Mouse (Mus musculus) adrenal gland, adult 18-20 months (tissue): ENCODE data around the gene Vmn1r124. TPM values are rescaled to one million over a fixed set of nuclear protein-coding genes. Genes with fewer than 3 reads are reported as not detected.
"Not testable (repeated sequence)": the region's sequence is repeated elsewhere in the genome, so short reads cannot be mapped to it uniquely, and the experiment has no call there.

ENCODE experiments used
- DNase-seq, 2 experiments: peaks; one replicate each; pipeline ENCODE4 v3.0.0; 2021 to 2022; ENCODE audit warnings: low spot score in 2 of 2
- long read RNA-seq, 2 experiments: library from polyadenylated mRNA; stranded (forward); transcript quantifications; one replicate each; pipeline ENCODE4 v2.0.0; 2021
- total RNA-seq, 2 experiments: library from RNA; stranded (reverse); gene quantifications; 1 replicate in 1 of 2; 2 replicates in 1 of 2; pipeline ENCODE4 v1.2.3; 2021

The Vmn1r124 gene
- total RNA-seq: not detected
- long read RNA-seq, experiment 1: 0 reads
- long read RNA-seq, experiment 2: 0 reads

DNA sequence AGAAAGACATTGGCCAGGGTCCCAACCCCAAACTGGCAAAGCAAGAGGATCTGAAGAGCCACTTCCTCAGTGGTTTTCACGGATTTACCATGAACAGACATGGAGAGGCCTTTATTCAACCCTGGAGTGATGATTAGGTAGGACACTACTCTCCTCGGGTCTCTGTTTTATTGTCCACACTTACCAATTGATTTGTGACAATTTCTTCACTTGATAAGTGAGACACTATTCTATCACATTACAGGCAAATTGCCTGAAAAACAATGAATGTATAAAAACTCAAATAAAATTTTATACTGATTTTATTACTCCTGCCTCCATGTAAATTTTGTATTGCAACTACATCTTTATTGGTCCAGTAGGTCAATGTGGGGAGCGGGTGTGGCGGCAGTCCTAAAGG is at the start of gene Vmn1r124:
Vmn1r124 (minus strand) TSS at position 101 of the 400 bp plus-strand sequence.
- not testable (repeated sequence) for DNase-seq

DNA sequence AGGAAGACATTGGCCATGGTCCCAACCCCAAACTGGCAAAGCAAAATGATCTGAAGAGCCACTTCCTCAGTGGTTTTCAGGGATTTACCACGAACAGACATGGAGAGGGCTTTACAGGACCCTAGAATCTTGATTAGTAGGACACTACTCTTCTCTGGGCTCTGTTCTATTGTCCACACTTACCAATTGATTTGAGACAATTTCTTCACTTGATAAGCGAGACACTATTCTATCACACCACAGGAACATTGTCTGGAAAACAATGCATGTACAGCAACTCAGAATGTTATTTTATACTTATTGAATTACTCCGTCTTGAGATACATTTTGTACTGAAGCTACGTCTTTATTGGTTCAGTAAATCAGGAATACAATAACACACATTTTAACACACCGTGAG is 41.0 kb upstream of the Vmn1r124 start, which contains the start of gene Vmn1r126:
Vmn1r126 (minus strand) TSS at position 101 of the 400 bp plus-strand sequence.
- DNase-seq: not testable (repeated sequence)

DNA sequence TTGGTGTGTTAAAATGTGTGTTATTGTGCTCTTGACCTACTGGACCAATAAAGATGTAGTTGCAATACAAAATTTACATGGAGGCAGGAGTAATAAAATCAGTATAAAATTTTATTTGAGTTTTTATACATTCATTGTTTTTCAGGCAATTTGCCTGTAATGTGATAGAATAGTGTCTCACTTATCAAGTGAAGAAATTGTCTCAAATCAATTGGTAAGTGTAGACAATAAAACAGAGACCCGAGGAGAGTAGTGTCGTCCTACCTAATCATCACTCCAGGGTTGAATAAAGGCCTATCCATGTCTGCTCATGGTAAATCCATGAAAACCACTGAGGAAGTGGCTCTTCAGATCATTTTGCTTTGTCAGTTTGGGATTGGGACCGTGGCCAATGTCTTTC is 11.5 kb upstream of the Vmn1r124 start, which contains the start of gene Vmn1r125:
Vmn1r125 (plus strand) TSS at position 301 of the 400 bp plus-strand sequence.
- DNase-seq: not testable (repeated sequence)

Other genes with a start within 250 kb of the Vmn1r124 start
- not detected for gene Vmn1r119, start 248.2 kb downstream of the Vmn1r124 start, total RNA-seq
- gene Vmn1r120, start 206.8 kb downstream of the Vmn1r124 start, total RNA-seq: not detected
- not detected for gene Vmn1r121, start 162.1 kb downstream of the Vmn1r124 start, total RNA-seq
- gene Vmn1r122, start 126.5 kb downstream of the Vmn1r124 start, total RNA-seq: not detected
- not detected for gene Vmn1r123, start 98.4 kb downstream of the Vmn1r124 start, total RNA-seq
- not detected for gene Gm5157, start 70.2 kb downstream of the Vmn1r124 start, total RNA-seq
- not detected for gene Vmn1r125, start 11.6 kb upstream of the Vmn1r124 start, total RNA-seq
- not detected for gene Vmn1r126, start 40.9 kb upstream of the Vmn1r124 start, total RNA-seq
- gene Vmn1r127, start 59.2 kb upstream of the Vmn1r124 start, total RNA-seq: not detected
- not detected for gene Vmn1r128, start 88.8 kb upstream of the Vmn1r124 start, total RNA-seq
- gene Vmn1r129, start 100.7 kb upstream of the Vmn1r124 start, total RNA-seq: not detected
- not detected for gene Gm6882, start 172.1 kb upstream of the Vmn1r124 start, total RNA-seq